In genomic region chr2:122569439-122569838, GRCm38 (mm10) we compare ENCODE assay signal across 1 mouse cellular context.
A peak's percentile ranks its signal among the peaks of the same experiment; 100 is the strongest.
TF ChIP-seq lines count a peak whose summit lies in the region.

No protein-coding gene starts in this region.

TF ChIP-seq in CH12.LX, 34 proteins besides CTCF, POLR2A, EP300 and RAD21 (continued from another document):
- TF ChIP-seq NRF1 (IDR thresholded peaks at IDR 0.05; ENCODE audit: low read depth, low read length) (no peak), IRF4 (IDR thresholded peaks at IDR 0.05; ENCODE audit: low read depth, low read length) (peak; percentile 33; the same call in 1 of the 2 replicates), ZNF384 (IDR thresholded peaks at IDR 0.05; ENCODE audit: low read depth, low read length) (peak; percentile 40; the same call in 1 of the 2 replicates), GABPA (IDR thresholded peaks at IDR 0.05; ENCODE audit: insufficient replicate concordance, low read depth, low read length) (no peak)
